Mouse (Mus musculus) heart, embryonic 11.5 days (tissue): ENCODE measurements around the gene Shpk. TPM values are rescaled to one million over a fixed set of nuclear protein-coding genes. Genes with fewer than 3 reads are reported as not detected.
A peak's percentile ranks its signal among the peaks of the same experiment; 100 is the strongest.

Experiments used
- ATAC-seq: fragments of 200-750 bp; cut with Nextera tagmentation; replicated peaks from 2 replicates; pipeline ENCODE4 v1.8.0; 2017; ENCODE audit warnings: moderate library complexity; ENCODE audit not compliant: insufficient number of reproducible peaks, low FRiP score, low TSS enrichment
- H3K27ac ChIP-seq: fragments of 300-500 bp; sonication (generic); 2 replicates; pipeline ENCODE4 v1.5.1; 2014; ENCODE audit warnings: mild to moderate bottlenecking, low read depth, low read length
- H3K27me3 ChIP-seq: fragments of 300-500 bp; sonication (generic); 2 replicates; pipeline ENCODE4 v1.6.1; 2014; ENCODE audit warnings: mild to moderate bottlenecking, low read length, mixed read lengths; ENCODE audit not compliant: control insufficient read depth, insufficient read depth
- H3K36me3 ChIP-seq: fragments of 300-500 bp; sonication (generic); 2 replicates; pipeline ENCODE4 v1.6.1; 2014; ENCODE audit warnings: mild to moderate bottlenecking, low read length, moderate library complexity, mixed read lengths; ENCODE audit not compliant: control insufficient read depth, insufficient read depth
- H3K4me1 ChIP-seq: fragments of 300-500 bp; sonication (generic); 2 replicates; pipeline ENCODE4 v1.6.1; 2014; ENCODE audit warnings: low read length; ENCODE audit not compliant: control insufficient read depth, insufficient read depth
- H3K4me2 ChIP-seq: fragments of 300-500 bp; sonication (generic); 2 replicates; pipeline ENCODE4 v1.6.1; 2014; ENCODE audit warnings: mild to moderate bottlenecking, moderate library complexity
- H3K4me3 ChIP-seq: fragments of 300-500 bp; sonication (generic); 2 replicates; pipeline ENCODE4 v1.5.1; 2014; ENCODE audit warnings: low read depth, low read length
- H3K9ac ChIP-seq: fragments of 300-500 bp; sonication (generic); 2 replicates; pipeline ENCODE4 v1.6.1; 2014; ENCODE audit warnings: mild to moderate bottlenecking, low read depth, low read length, moderate library complexity
- H3K9me3 ChIP-seq: fragments of 300-500 bp; sonication (generic); replicated peaks from 2 replicates; pipeline ENCODE4 v1.6.1; 2016; ENCODE audit warnings: low read length; ENCODE audit not compliant: control insufficient read depth
- WGBS: fragments of 180-500 bp; shearing (Covaris S2); extraction: QIAGEN DNeasy Blood & Tissue Kit; methylation state at CpG from one replicate; pipeline ENCODE4 v1.1.7; 2014; ENCODE audit not compliant: insufficient replicate concordance; 5-methylcytosine and 5-hydroxymethylcytosine counted together
- polyA plus RNA-seq: library from polyadenylated mRNA; unstranded; fragments of >200 nt; fragmentation: Nextera tagmentation; extraction: Ambion mirVana; gene quantifications from 2 replicates; pipeline ENCODE4 v1.2.1, GENCODE M21; 2014

Gene Shpk
- polyA plus RNA-seq, 1 experiment from 2014 or later = 0.31 TPM

GRCm38 (mm10) chr11:73205194-73205593 lies 5.9 kb downstream of the Shpk start:
- Histone ChIP-seq H3K9ac (no peak overlapping the region), H3K4me3 (no peak overlapping the region), H3K36me3 (no peaks in the 10 kb centered on the region), H3K27ac (no peak overlapping the region), H3K4me2 (no peak overlapping the region), H3K9me3 (no peaks in the 10 kb centered on the region), H3K27me3 (no peaks in the 10 kb centered on the region; the same call in 1 of the 2 replicates), H3K4me1 (no peaks in the 10 kb centered on the region)
- ATAC-seq = no peak
- WGBS = 63% methylated on average over 7 of the region's 7 CpGs

- 55% methylated on average over 2 of the region's 2 CpGs for WGBS
- Histone ChIP-seq H3K27me3 (no peaks in the 10 kb centered on the region; the same call in 1 of the 2 replicates), H3K36me3 (no peaks in the 10 kb centered on the region), H3K4me2 (no peak overlapping the region), H3K9me3 (no peaks in the 10 kb centered on the region), H3K4me1 (no peaks in the 10 kb centered on the region), H3K27ac (no peak overlapping the region), H3K4me3 (no peak overlapping the region), H3K9ac (no peak overlapping the region)
- no peak for ATAC-seq
These were observed 8.4 kb downstream of the Shpk start for GRCm38 (mm10) chr11:73207621-73208020.

GRCm38 (mm10) chr11:73213956-73214355 lies 14.7 kb downstream of the Shpk start:
- H3K4me2 ChIP-seq = no peak overlapping the region
- H3K9ac ChIP-seq = no peak overlapping the region
- no peak for ATAC-seq
- H3K36me3 ChIP-seq = no peaks in the 10 kb centered on the region
- no peaks in the 10 kb centered on the region for H3K27me3 ChIP-seq
- H3K27ac ChIP-seq = no peak overlapping the region
- no peak overlapping the region for H3K4me3 ChIP-seq
- no peaks in the 10 kb centered on the region for H3K4me1 ChIP-seq
- no peaks in the 10 kb centered on the region for H3K9me3 ChIP-seq
- WGBS = 63% methylated on average over 3 of the region's 3 CpGs

- no peak overlapping the region for H3K4me2 ChIP-seq
- H3K4me1 ChIP-seq = no peaks in the 10 kb centered on the region
- H3K27me3 ChIP-seq = no peaks in the 10 kb centered on the region
- 47% methylated on average over 2 of the region's 2 CpGs for WGBS
- no peak overlapping the region for H3K27ac ChIP-seq
- no peaks in the 10 kb centered on the region for H3K36me3 ChIP-seq
- H3K9ac ChIP-seq = no peak overlapping the region
- H3K4me3 ChIP-seq = no peak overlapping the region
- no peaks in the 10 kb centered on the region for H3K9me3 ChIP-seq
- no peak for ATAC-seq
These were observed 20.4 kb downstream of the Shpk start for GRCm38 (mm10) chr11:73219671-73220070.

- H3K36me3 ChIP-seq = no peaks in the 10 kb centered on the region
- no peak overlapping the region for H3K4me2 ChIP-seq
- no peaks in the 10 kb centered on the region for H3K9me3 ChIP-seq
- H3K9ac ChIP-seq = no peak overlapping the region
- H3K4me3 ChIP-seq = no peak overlapping the region
- 73% methylated on average over 1 of the region's 1 CpGs for WGBS
- no peaks in the 10 kb centered on the region for H3K4me1 ChIP-seq
- ATAC-seq = no peak
- no peak overlapping the region for H3K27ac ChIP-seq
- H3K27me3 ChIP-seq = no peaks in the 10 kb centered on the region
These were observed 21.4 kb downstream of the Shpk start for GRCm38 (mm10) chr11:73220651-73221050.

GRCm38 (mm10) chr11:73222846-73223245 lies 23.6 kb downstream of the Shpk start:
- Histone ChIP-seq H3K9me3 (no peaks in the 10 kb centered on the region), H3K9ac (no peak overlapping the region), H3K4me1 (no peaks in the 10 kb centered on the region), H3K27ac (no peak overlapping the region), H3K27me3 (no peaks in the 10 kb centered on the region), H3K4me2 (no peak overlapping the region), H3K4me3 (no peak overlapping the region), H3K36me3 (no peaks in the 10 kb centered on the region)
- no peak for ATAC-seq
- 27% methylated on average over 5 of the region's 5 CpGs for WGBS

- 64% methylated on average over 2 of the region's 2 CpGs for WGBS
- Histone ChIP-seq H3K9ac (no peak overlapping the region), H3K27me3 (no peaks in the 10 kb centered on the region), H3K27ac (no peak overlapping the region), H3K4me1 (no peaks in the 10 kb centered on the region), H3K4me2 (no peak overlapping the region), H3K9me3 (no peaks in the 10 kb centered on the region), H3K4me3 (no peak overlapping the region), H3K36me3 (no peaks in the 10 kb centered on the region)
- 0 out of 2 replicates have a peak, but pooled peaks have one; percentile 14 for ATAC-seq
These were observed 24.7 kb downstream of the Shpk start for GRCm38 (mm10) chr11:73223966-73224365.

- Histone ChIP-seq H3K27ac (no peak overlapping the region), H3K27me3 (no peaks in the 10 kb centered on the region), H3K36me3 (no peaks in the 10 kb centered on the region), H3K4me1 (no peaks in the 10 kb centered on the region), H3K4me2 (no peak overlapping the region), H3K4me3 (no peak overlapping the region), H3K9me3 (no peaks in the 10 kb centered on the region), H3K9ac (no peak overlapping the region)
- ATAC-seq = no peak
- WGBS = 84% methylated on average over 6 of the region's 6 CpGs
These were observed 26.6 kb downstream of the Shpk start for GRCm38 (mm10) chr11:73225856-73226255.

- Histone ChIP-seq H3K9ac (no peak overlapping the region), H3K27me3 (no peaks in the 10 kb centered on the region), H3K9me3 (no peaks in the 10 kb centered on the region), H3K4me1 (no peaks in the 10 kb centered on the region), H3K27ac (no peak overlapping the region), H3K4me2 (no peak overlapping the region), H3K4me3 (no peak overlapping the region), H3K36me3 (no peaks in the 10 kb centered on the region)
- no peak for ATAC-seq
- 84% methylated on average over 5 of the region's 5 CpGs for WGBS
These were observed 29.6 kb downstream of the Shpk start for GRCm38 (mm10) chr11:73228881-73229280.
